Mouse (Mus musculus): ENCODE measurements around the gene Ankrd61. TPM values are rescaled to one million over a fixed set of nuclear protein-coding genes. Genes with fewer than 3 reads are reported as not detected.

Ankrd61 gene
- 1 to 10 TPM in 2 of 3 experiments, under 1 TPM in 1; 0.55 to 2.3 (median 1.2) TPM for polyA plus RNA-seq (2017; shearing (Covaris generic))

- no peak for ATAC-seq
Measured at GRCm38 (mm10) chr5:143897635-143898330, at the start of gene Ankrd61. Ankrd61 (minus strand) TSS chr5:143897685.

- no peak for ATAC-seq
Measured at GRCm38 (mm10) chr5:143943231-143944125, 46.0 kb upstream of the Ankrd61 start.

GRCm38 (mm10) chr5:143941588-143941987 lies 44.1 kb upstream of the Ankrd61 start:
- no peak for ATAC-seq

- ATAC-seq: no peak
Measured at GRCm38 (mm10) chr5:143936156-143936555, 38.7 kb upstream of the Ankrd61 start.

- no peak for ATAC-seq
Measured at GRCm38 (mm10) chr5:143933875-143934274, 36.4 kb upstream of the Ankrd61 start.

GRCm38 (mm10) chr5:143933414-143933813 lies 35.9 kb upstream of the Ankrd61 start:
- no peak for ATAC-seq

GRCm38 (mm10) chr5:143932831-143933230 lies 35.3 kb upstream of the Ankrd61 start, which contains the start of gene Rsph10b:
Rsph10b (plus strand) TSS chr5:143933035.
- no peak for ATAC-seq

GRCm38 (mm10) chr5:143931863-143932580 lies 34.5 kb upstream of the Ankrd61 start:
- ATAC-seq: no peak

GRCm38 (mm10) chr5:143930656-143931055 lies 33.2 kb upstream of the Ankrd61 start:
- ATAC-seq: no peak

- ATAC-seq: no peak
Measured at GRCm38 (mm10) chr5:143929291-143929690, 31.8 kb upstream of the Ankrd61 start.

GRCm38 (mm10) chr5:143927875-143928274 lies 30.4 kb upstream of the Ankrd61 start, which contains the start of gene Gm42421:
Gm42421 (plus strand) TSS chr5:143928175.
- ATAC-seq: no peak

- ATAC-seq: no peak
Measured at GRCm38 (mm10) chr5:143924781-143925452, 27.4 kb upstream of the Ankrd61 start.

GRCm38 (mm10) chr5:143918120-143918519 lies 20.6 kb upstream of the Ankrd61 start:
- ATAC-seq: no peak

GRCm38 (mm10) chr5:143917418-143917817 lies 19.9 kb upstream of the Ankrd61 start:
- ATAC-seq: peak; percentile 68

GRCm38 (mm10) chr5:143916221-143916620 lies 18.7 kb upstream of the Ankrd61 start:
- no peak for ATAC-seq

GRCm38 (mm10) chr5:143909417-143910400 lies 12.2 kb upstream of the Ankrd61 start, which contains the start of the genes Aimp2 and Pms2:
Aimp2 (minus strand) TSS chr5:143909847.
Pms2 (plus strand) TSS chr5:143909964.
- peak; percentile 98 for ATAC-seq

- no peak for ATAC-seq
Measured at GRCm38 (mm10) chr5:143908926-143909325, 11.4 kb upstream of the Ankrd61 start.

- no peak for ATAC-seq
Measured at GRCm38 (mm10) chr5:143906429-143906828, 8.9 kb upstream of the Ankrd61 start.

- no peak for ATAC-seq
Measured at GRCm38 (mm10) chr5:143903813-143904212, 6.3 kb upstream of the Ankrd61 start.

- ATAC-seq: no peak
Measured at GRCm38 (mm10) chr5:143902111-143902510, 4.6 kb upstream of the Ankrd61 start.

GRCm38 (mm10) chr5:143893396-143893795 lies 4.1 kb downstream of the Ankrd61 start:
- ATAC-seq: no peak
